Mouse (Mus musculus) thymus, adult 18-20 months (tissue): ENCODE results near the gene Mcm3.
A peak's percentile ranks its signal among the peaks of the same experiment; 100 is the strongest.

Experiments
- DNase-seq, 2 experiments: peaks; one replicate each; pipeline ENCODE4 v3.0.0; 2022; ENCODE audit warnings: mixed read lengths in 2 of 2

Gene Mcm3

GRCm38 (mm10) chr1:20819771-20820605 lies at the start of gene Mcm3:
Gene Mcm3 (minus strand): TSS chr1:20820312.
- peak; percentile 75 to 89 for DNase-seq

DNA sequence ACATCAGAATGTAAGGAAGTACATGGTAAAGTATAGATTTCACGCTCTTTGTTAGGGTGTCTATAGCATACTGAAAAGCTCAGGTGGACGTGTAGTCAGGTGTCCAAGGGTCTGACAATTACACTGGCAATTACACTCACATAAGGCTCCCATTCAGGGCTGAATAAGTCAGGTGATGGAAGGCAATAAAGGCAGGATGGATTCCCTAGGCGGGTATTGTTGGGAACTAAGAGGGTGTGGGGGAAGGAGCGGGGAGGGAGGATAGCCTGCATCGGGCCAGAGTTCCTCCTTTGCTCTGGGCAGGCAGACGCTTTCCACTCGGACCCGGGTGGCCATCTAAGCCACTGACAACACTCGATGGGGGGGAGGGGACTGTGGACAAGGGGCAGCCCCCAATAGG lies 47.9 kb upstream of the Mcm3 start:
- no peak for DNase-seq

GRCm38 (mm10) chr1:20867241-20867902 lies 47.3 kb upstream of the Mcm3 start:
- no peak for DNase-seq

DNA sequence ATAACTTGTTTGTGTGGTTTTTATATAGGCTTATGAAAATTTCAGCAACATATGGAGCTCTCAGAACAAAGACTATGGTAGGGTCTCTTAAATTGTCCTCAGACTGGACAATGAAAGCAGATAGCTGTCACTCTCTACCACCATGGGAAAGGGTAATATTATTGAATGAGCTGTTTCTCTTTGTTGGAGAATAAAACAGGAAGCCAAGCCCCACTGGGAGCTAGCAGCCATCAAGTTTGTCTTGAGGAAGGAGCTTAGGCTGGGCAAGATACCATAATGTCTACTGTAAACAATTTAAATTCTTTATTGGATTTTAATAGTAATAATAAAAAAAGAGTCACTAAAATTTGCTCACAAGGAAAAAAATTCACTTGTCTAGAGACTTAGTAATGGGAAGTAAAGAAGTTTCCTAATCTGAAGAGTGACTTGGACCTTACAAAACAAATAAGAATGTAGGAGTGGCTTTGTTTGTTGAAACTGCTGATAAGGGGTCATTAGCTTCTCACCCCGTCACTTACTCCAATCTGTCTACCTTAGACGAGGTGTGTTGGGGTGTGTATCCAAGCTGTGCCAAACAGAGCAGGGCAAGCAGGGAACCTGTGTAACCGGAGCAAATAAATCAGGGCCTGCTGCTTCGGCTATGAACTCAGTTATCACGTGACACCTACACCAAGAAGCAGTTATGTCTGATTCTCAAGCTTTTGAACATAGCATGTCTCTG lies 43.5 kb upstream of the Mcm3 start:
- no peak for DNase-seq

- no peak for DNase-seq
These were observed 41.8 kb upstream of the Mcm3 start for GRCm38 (mm10) chr1:20861865-20862264.

- DNase-seq, result no peak
These were observed 40.7 kb upstream of the Mcm3 start for GRCm38 (mm10) chr1:20860775-20861174.

DNA sequence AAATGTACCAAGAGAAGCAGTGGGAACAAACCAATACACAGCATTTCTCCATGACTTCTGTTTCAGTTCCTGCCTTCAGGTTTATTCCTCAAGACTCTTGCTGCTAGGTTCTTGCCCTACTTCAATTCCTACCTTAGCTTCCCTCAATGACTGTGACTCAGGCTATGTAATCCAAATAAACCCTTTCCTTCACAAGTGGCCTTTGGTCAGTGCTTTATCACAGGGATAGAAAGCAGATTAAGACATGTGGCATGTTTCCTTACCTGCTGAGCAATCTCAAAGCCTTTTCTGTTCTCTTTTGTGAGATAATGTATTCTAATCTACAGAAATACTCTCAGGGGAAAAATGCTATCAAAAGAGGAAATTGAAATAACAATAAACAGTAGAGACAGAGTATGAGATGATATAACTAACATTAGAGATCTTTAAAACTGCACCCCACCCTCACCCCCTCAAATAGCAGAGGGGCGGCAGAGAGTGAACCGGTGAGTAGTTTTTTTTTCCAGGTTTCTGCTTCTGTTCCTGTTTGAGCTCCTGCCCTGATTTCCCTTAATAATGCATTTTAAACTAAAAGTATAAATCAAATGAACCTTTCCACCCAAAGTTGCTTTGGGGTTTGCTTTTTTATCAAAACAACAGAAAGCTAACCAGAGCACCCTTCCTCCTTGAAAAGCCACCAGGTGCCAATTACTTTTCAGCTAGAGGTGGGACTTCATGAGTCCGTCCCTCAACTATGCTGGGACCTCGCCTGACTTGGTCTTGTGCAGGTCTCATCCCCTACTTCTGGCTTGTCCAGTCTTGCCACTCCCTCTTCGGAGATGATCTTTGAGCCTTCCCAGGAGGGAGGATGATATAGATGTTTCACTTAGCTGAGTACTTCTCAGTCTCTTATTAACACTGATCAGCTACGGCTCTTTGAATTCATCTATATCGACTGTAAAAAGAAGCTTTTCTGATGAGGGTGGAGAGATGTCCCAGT lies 37.1 kb upstream of the Mcm3 start:
- DNase-seq, result no peak

DNA sequence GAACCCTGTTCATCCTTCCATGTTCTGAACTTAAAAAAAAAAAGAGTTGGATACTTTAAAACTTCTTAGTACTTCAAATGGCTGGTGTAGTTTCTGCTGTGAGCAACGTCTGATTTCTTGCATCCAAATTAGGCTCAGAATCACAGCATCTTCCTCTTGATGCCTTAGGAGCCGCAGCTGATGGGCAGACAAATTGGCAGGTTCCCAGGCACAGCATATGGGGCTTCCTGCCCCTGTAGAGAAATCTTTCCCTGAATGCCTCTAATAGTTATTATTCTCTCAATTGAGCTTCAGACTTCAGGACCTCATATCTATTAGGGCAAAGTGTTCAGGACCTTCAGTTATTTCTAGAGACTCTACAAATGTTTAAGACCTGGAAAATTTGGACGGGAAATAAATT lies 19.8 kb upstream of the Mcm3 start:
- DNase-seq, result no peak

DNA sequence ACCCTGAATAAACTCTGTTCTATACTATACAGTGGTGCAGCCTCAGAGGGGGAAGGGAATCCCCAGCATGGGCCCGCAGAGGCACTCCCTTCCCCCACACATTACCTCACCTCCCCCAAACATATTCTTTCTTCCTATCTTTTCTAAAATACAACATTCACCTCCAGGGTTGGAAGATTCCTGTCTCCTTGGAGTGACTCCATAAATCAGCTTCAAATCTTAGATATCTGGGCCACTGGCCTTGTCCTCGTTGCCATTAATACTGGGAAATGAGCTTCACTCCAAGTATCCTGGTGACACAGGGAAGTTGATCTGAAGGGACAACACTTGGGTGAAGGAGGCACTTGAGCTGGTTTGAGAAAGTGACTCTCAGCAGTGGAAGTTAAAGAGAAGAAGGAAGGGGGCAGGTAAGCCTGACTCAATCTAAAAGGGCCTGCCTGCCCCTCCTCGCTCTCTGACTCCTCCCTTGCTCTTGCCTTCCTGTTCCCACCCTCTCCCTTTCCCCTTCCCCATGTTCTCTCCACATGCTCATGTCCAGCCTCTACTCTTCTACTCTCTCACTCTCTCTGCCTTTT lies 16.5 kb upstream of the Mcm3 start:
- DNase-seq, result no peak

GRCm38 (mm10) chr1:20833141-20833511 lies 13.0 kb upstream of the Mcm3 start:
- DNase-seq, result no peak

DNA sequence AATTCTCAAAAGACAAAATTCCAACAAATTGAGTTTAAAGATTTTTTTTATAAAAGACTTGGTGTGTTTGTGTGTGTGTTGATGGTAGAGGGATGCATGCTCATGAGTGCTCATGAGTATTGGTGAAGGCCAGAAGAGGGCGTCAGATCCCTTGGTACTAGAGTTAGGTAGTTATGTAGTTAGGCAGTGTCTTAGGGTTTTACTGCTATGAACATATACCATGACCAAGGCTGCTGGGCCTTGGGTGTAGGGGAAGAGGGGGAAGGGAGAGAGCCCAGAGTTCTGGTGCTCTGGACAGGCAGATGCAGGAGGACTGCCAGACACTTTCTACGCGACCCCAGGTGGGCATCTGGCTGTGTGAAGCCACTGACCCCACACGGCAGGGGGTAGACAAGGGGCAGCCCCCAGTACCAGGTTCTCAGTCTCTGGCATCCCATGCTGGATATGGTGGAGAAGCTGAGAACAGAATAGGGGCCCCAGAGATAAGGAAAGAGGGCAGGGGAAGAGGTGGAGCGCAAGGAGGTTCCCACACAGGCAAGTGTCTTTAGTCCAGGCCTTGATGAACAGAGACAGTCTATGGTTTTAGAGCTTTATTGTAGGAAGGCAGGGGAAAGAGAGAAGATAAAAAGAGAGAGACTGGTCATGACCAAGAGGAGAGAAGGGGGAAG lies 12.5 kb upstream of the Mcm3 start:
- no peak for DNase-seq

GRCm38 (mm10) chr1:20830546-20830945 lies 10.4 kb upstream of the Mcm3 start:
- no peak for DNase-seq

GRCm38 (mm10) chr1:20828061-20828460 lies 7.9 kb upstream of the Mcm3 start:
- no peak for DNase-seq

GRCm38 (mm10) chr1:20825036-20825435 lies 4.9 kb upstream of the Mcm3 start:
- no peak for DNase-seq

DNA sequence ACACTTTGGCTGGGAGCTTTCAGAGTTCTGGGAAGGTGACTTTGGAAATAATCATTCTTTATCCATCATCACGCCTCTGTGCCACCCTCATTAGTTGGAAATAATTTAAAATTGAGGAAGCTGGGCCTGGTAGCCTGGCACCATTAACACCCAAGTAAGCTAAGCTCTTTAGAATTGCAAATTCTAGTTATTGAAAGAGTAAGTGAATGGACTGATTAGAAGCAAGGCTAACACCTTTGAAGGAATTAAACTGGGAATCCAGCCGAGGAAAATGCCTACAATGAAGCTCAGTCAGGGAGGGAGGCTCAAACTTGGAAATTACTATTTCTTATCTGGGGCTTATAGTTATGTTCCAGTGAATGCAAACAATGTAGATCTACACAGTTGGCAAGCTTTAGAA lies 3.8 kb upstream of the Mcm3 start:
- no peak for DNase-seq

GRCm38 (mm10) chr1:20823471-20823870 lies 3.4 kb upstream of the Mcm3 start:
- DNase-seq, result no peak

DNA sequence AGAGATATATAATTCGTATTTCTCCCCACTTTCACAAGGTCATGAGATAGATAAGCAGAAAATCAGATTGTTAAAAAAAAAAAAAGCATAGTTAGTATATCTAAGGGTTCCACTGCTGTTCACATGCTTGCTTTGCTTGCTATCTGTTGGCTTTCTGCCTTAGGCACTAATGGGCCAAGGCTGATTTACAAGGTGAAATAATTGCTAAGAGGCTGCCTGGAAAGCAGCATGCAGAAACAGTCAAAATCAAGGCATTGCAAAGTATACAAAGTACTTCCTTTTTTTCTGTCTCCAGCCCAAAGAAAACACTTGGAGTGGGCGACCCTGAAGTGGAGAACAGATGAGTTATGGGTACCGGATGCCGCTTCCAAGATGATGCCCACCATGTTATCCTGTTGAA lies 847 bp upstream of the Mcm3 start:
- DNase-seq, result no peak

DNA sequence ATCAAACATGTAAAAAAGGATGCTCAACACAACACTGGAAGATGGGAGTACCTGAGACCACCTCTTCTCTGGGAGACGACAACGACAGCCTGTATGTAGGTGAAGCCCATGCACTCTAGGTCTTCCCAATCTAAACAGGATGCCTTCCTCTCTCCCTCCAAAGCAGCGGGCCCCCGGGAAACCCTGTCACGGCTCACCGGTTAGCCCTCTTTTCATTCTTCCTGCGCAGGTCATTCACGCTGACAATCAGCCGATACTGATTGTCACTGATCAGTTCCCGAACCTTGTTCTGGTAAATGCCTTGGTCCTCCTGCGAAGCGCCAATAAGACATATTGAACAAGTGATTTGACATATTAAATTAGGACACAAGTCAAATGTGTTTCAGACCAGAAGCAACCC lies 2.5 kb downstream of the Mcm3 start:
- DNase-seq, result no peak

GRCm38 (mm10) chr1:20817172-20817571 lies 2.9 kb downstream of the Mcm3 start:
- no peak for DNase-seq

DNA sequence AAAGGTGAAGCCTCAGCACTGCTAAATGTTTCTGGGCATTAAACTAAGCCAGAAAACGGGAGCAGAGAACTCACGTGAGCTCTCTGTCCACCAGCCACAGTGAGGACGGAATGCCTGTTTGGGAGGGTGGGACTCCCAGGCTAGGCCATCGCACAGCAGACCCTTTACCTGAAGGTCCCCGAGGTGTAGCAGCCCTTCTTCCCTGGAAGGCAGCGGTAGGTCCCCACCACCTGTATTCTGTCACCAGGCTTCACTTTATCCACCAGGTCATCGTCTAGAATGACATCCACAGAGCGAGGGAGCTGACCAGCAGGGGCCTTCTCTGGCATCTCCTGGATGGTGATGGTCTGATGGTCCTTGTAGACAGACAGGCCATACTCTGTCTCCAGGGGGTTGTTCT lies 5.6 kb downstream of the Mcm3 start:
- no peak for DNase-seq

DNA sequence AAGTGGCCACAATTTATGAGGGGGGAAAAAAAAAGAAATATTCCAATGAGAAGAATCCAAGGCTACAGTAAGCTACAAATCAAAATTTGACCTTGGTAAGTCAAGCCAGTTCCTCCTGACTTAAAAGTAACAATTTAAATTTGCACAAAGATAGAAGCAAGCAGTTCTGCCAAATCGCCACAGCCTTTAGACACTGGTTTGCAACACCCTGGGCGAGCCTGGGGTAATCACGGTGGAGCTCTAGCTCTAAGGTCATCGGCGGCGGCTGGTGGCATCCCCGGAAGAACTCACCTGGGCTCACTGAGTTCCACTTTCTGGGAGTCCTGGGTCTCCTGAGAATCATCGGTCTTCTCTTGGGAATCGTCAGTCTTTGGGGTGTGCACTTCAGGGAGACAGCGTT lies 15.6 kb downstream of the Mcm3 start:
- DNase-seq, result no peak
